Mouse (Mus musculus): ENCODE data around the gene Abcc2. TPM values are rescaled to one million over a fixed set of nuclear protein-coding genes. Genes with fewer than 3 reads are reported as not detected.

Abcc2 gene
- total RNA-seq, 2 experiments from 2014 or later: 0.17 to 0.54 TPM

Other genes starting within 250 kb of the Abcc2 start
- not detected for gene Nkx2-3, start 169.9 kb upstream of the Abcc2 start, total RNA-seq (2021)
- 10 to 100 TPM; 20.9 to 24.8 TPM for gene Slc25a28, start 107.3 kb upstream of the Abcc2 start, total RNA-seq (2021)
- 10 to 100 TPM in 1 of 2 experiments, 1 to 10 TPM in 1; 9.1 to 12.5 TPM for gene Entpd7, start 92.5 kb upstream of the Abcc2 start, total RNA-seq (2021)
- 10 to 100 TPM in 1 of 2 experiments, 1 to 10 TPM in 1; 8.8 to 11.3 TPM for gene Cutc, start 29.2 kb upstream of the Abcc2 start, total RNA-seq (2021)
- 10 to 100 TPM; 27.8 to 28.8 TPM for gene Cox15, start 29.2 kb upstream of the Abcc2 start, total RNA-seq (2021)
- 10 to 100 TPM; 18.8 to 20.4 TPM for gene Dnmbp, start 158.0 kb downstream of the Abcc2 start, total RNA-seq (2021)
- gene Cpn1, start 204.4 kb downstream of the Abcc2 start, total RNA-seq (2021): under 1 TPM in 1 of 2 experiments, not detected in 1; 0.39 TPM
- under 1 TPM in 1 of 2 experiments, not detected in 1; 0.41 TPM for gene Cyp2c23, start 247.0 kb downstream of the Abcc2 start, total RNA-seq (2021)